In genomic region chr11:10105077-10105476, GRCm38 (mm10) we compare ENCODE assay signal across 25 mouse cellular contexts.
DNase-seq lines count a peak whose midpoint lies in the region; ATAC-seq and TF ChIP-seq lines count a peak whose summit lies in the region.
"Had no signal": no experiment of that assay in that cellular context is flagged by ENCODE, and none has a peak within 500 bp of the region (broad histone marks: within the 10 kb centered on the region; RNA-seq: fewer than 3 reads in every experiment).

No protein-coding gene starts in this region.

- H3K9ac ChIP-seq in embryonic facial prominence, embryonic 11.5 days (replicated peaks; ENCODE audit: low read length): no peak overlapping the region
- H3K9ac ChIP-seq: forebrain, postnatal 0 days; heart, embryonic 12.5 days; liver, embryonic 13.5 days; lung, embryonic 15.5 days had no signal

- ATAC-seq in embryonic facial prominence, embryonic 11.5 days (replicated peaks; ENCODE audit: insufficient number of reproducible peaks, low FRiP score, low TSS enrichment, low read depth): no peak
- peak; percentile 33; the same call in 1 of the 2 replicates for ATAC-seq in granulocyte monocyte progenitor cell, adult 5-6 weeks (replicated peaks; ENCODE audit: poor library complexity, severe bottlenecking)
- ATAC-seq: forebrain, postnatal 0 days had no signal

- H3K27ac ChIP-seq in embryonic facial prominence, embryonic 11.5 days (replicated peaks; ENCODE audit: low read depth, low read length): no peak overlapping the region
- no peak overlapping the region for H3K27ac ChIP-seq in embryonic facial prominence, embryonic 10.5 days (replicated peaks)
- H3K27ac ChIP-seq in layer of hippocampus, adult 2 months: no peak overlapping the region
- H3K27ac ChIP-seq: hindbrain, embryonic 10.5 days; left cerebral cortex, adult 2 months; liver, embryonic 13.5 days; lung, embryonic 15.5 days had no signal

- H3K36me3 ChIP-seq in embryonic facial prominence, embryonic 11.5 days (replicated peaks; ENCODE audit: control insufficient read depth, insufficient read depth, low read depth, low read length): no peaks in the 10 kb centered on the region
- no peaks in the 10 kb centered on the region for H3K36me3 ChIP-seq in embryonic facial prominence, embryonic 10.5 days (replicated peaks)
- H3K36me3 ChIP-seq: G1E; heart, embryonic 12.5 days; hindbrain, embryonic 10.5 days; liver, embryonic 13.5 days; lung, embryonic 15.5 days had no signal

- H3K4me2 ChIP-seq in embryonic facial prominence, embryonic 11.5 days (ENCODE audit: low read depth, low read length): no peak overlapping the region
- H3K4me2 ChIP-seq: heart, embryonic 12.5 days; liver, embryonic 13.5 days; lung, embryonic 15.5 days had no signal

- peak; percentile 3 for DNase-seq in embryonic facial prominence, embryonic 11.5 days (ENCODE audit: low spot score)
- DNase-seq in embryonic facial prominence, embryonic 10.5 days (ENCODE audit: low spot score): no peak
- DNase-seq in layer of hippocampus, adult 2 months (ENCODE audit: low spot score in 2 of 2): no peak
- no peak for DNase-seq in layer of hippocampus, adult 9-11 months
- DNase-seq in brain, adult 2 months (ENCODE audit: low read depth, low spot score): peak; percentile 9
- no peak for DNase-seq in lung, adult 2 months
- DNase-seq: adrenal gland, postnatal 10 days; cerebellum, adult 9-11 months; forebrain, postnatal 0 days; gastrocnemius, postnatal 14 days; heart, adult 18-20 months; heart, postnatal 10 days; kidney, adult 18-20 months; kidney, postnatal 4 days; liver, embryonic 13.5 days; lung, postnatal 36 days; right cerebral cortex, postnatal 14 days; thymus, postnatal 14 days had no signal

- H3K4me3 ChIP-seq in embryonic facial prominence, embryonic 11.5 days (ENCODE audit: low read depth, low read length): no peak overlapping the region
- H3K4me3 ChIP-seq in embryonic facial prominence, embryonic 10.5 days: no peak overlapping the region
- H3K4me3 ChIP-seq in layer of hippocampus, adult 2 months: no peak overlapping the region
- H3K4me3 ChIP-seq in lung, adult 2 months (replicated peaks; ENCODE audit: extremely low read depth, low read depth, low read length): no peak overlapping the region
- H3K4me3 ChIP-seq: heart, embryonic 12.5 days; hindbrain, embryonic 10.5 days; left cerebral cortex, adult 2 months; liver, embryonic 13.5 days; lung, embryonic 15.5 days had no signal

- H3K9me3 ChIP-seq in embryonic facial prominence, embryonic 11.5 days (replicated peaks; ENCODE audit: control insufficient read depth, low read length): no peaks in the 10 kb centered on the region
- H3K9me3 ChIP-seq in embryonic facial prominence, embryonic 10.5 days: no peaks in the 10 kb centered on the region
- H3K9me3 ChIP-seq: G1E; heart, embryonic 12.5 days; hindbrain, embryonic 10.5 days; liver, embryonic 13.5 days; lung, embryonic 15.5 days had no signal

- TF ChIP-seq POLR2A in lung, adult 2 months (IDR thresholded peaks at IDR 0.05; ENCODE audit: borderline replicate concordance, extremely low read depth, low read depth, low read length): no peak

- no peaks in the 10 kb centered on the region for H3K4me1 ChIP-seq in embryonic facial prominence, embryonic 11.5 days (ENCODE audit: control insufficient read depth, insufficient read depth, low read length)
- H3K4me1 ChIP-seq in embryonic facial prominence, embryonic 10.5 days: no peaks in the 10 kb centered on the region
- no peaks in the 10 kb centered on the region for H3K4me1 ChIP-seq in lung, adult 2 months (ENCODE audit: control insufficient read depth, insufficient read depth, low read length)
- H3K4me1 ChIP-seq: heart, embryonic 12.5 days; hindbrain, embryonic 10.5 days; liver, embryonic 13.5 days; lung, embryonic 15.5 days had no signal

- TF ChIP-seq CTCF in layer of hippocampus, adult 2 months (conservative IDR thresholded peaks at IDR 0.05): 0 out of 2 replicates have a peak, but pooled peaks have one; percentile 18
- no peak for TF ChIP-seq CTCF in lung, adult 2 months (IDR thresholded peaks at IDR 0.05; ENCODE audit: insufficient read depth, low read length)

- WGBS in embryonic facial prominence, embryonic 11.5 days: 77% methylated on average over 2 of the region's 2 CpGs
- WGBS in embryonic facial prominence, embryonic 10.5 days: 91% methylated on average over 2 of the region's 2 CpGs
- WGBS in lung, adult 2 months: 74% methylated on average over 2 of the region's 2 CpGs

- H3K27me3 ChIP-seq in embryonic facial prominence, embryonic 11.5 days (ENCODE audit: control insufficient read depth, insufficient read depth, low read length): no peaks in the 10 kb centered on the region
- no peaks in the 10 kb centered on the region for H3K27me3 ChIP-seq in embryonic facial prominence, embryonic 10.5 days (replicated peaks; ENCODE audit: low read depth, poor library complexity, severe bottlenecking)
- H3K27me3 ChIP-seq: CH12.LX; heart, embryonic 12.5 days; liver, embryonic 13.5 days; lung, embryonic 15.5 days had no signal

Comparison
In these comparisons a context has a peak if more than half of its experiments do, and no peak if none do; other contexts are left out.
1. DNase-seq: peak in embryonic facial prominence, embryonic 11.5 days (single experiment) and brain, adult 2 months (single experiment); none in embryonic facial prominence, embryonic 10.5 days (single experiment), layer of hippocampus, adult 2 months (0 of 2), layer of hippocampus, adult 9-11 months (single experiment) and lung, adult 2 months (single experiment).